Mouse (Mus musculus) heart, embryonic 10.5 days (tissue): ENCODE measurements around the gene Sycp2. TPM values are rescaled to one million over a fixed set of nuclear protein-coding genes. Genes with fewer than 3 reads are reported as not detected.

ENCODE experiments used
- DNase-seq: peaks from one replicate; pipeline ENCODE4 v3.0.0-alpha.2; 2017; ENCODE audit warnings: low spot score
- H3K27ac ChIP-seq: fragments of 300-500 bp; sonication (generic); 2 replicates; pipeline ENCODE4 v1.5.1; 2016; ENCODE audit warnings: mild to moderate bottlenecking
- H3K27me3 ChIP-seq: fragments of 300-500 bp; sonication (generic); 2 replicates; pipeline ENCODE4 v1.6.1; 2016; ENCODE audit warnings: mild to moderate bottlenecking; ENCODE audit not compliant: poor library complexity, insufficient read depth, severe bottlenecking
- H3K36me3 ChIP-seq: fragments of 300-500 bp; sonication (generic); 2 replicates; pipeline ENCODE4 v1.6.1; 2016; ENCODE audit warnings: mild to moderate bottlenecking, moderate library complexity
- H3K4me1 ChIP-seq: fragments of 300-500 bp; sonication (generic); 2 replicates; pipeline ENCODE4 v1.6.1; 2016; ENCODE audit warnings: mild to moderate bottlenecking
- H3K4me3 ChIP-seq: fragments of 300-500 bp; sonication (generic); 2 replicates; pipeline ENCODE4 v1.5.1; 2016; ENCODE audit warnings: mild to moderate bottlenecking, moderate library complexity
- H3K9me3 ChIP-seq: fragments of 300-500 bp; sonication (generic); 2 replicates; pipeline ENCODE4 v1.6.1; 2016; ENCODE audit warnings: mild to moderate bottlenecking, moderate library complexity
- WGBS: fragments of 180-500 bp; shearing (Covaris S2); methylation state at CpG from one replicate; pipeline ENCODE4 v1.1.7; 2016; 5-methylcytosine and 5-hydroxymethylcytosine counted together
- polyA plus RNA-seq: library from polyadenylated mRNA; unstranded; fragments of >200 nt; fragmentation: Nextera tagmentation; extraction: Ambion mirVana; gene quantifications from 2 replicates; pipeline ENCODE4 v1.2.1, GENCODE M21; 2016

Sycp2 gene
- polyA plus RNA-seq, 1 experiment from 2014 or later, result 0.06 TPM

GRCm38 (mm10) chr2:178321271-178321670 is 86.2 kb downstream of the Sycp2 start:
- DNase-seq, result no peak
- Histone ChIP-seq H3K4me3 (no peak overlapping the region), H3K27ac (no peak overlapping the region), H3K36me3 (no peaks in the 10 kb centered on the region), H3K27me3 (peaks cover 14% of the 10 kb centered on the region; the same call in 1 of the 2 replicates), H3K9me3 (no peaks in the 10 kb centered on the region), H3K4me1 (no peaks in the 10 kb centered on the region)
- WGBS, result 63% methylated on average over 10 of the region's 10 CpGs

GRCm38 (mm10) chr2:178319766-178320165 is 87.7 kb downstream of the Sycp2 start:
- H3K9me3 ChIP-seq, result no peaks in the 10 kb centered on the region
- H3K27ac ChIP-seq, result no peak overlapping the region
- no peak for DNase-seq
- no peaks in the 10 kb centered on the region for H3K36me3 ChIP-seq
- 77% methylated on average over 7 of the region's 7 CpGs for WGBS
- no peak overlapping the region for H3K4me3 ChIP-seq
- H3K4me1 ChIP-seq, result no peaks in the 10 kb centered on the region
- peaks cover 14% of the 10 kb centered on the region; the same call in 1 of the 2 replicates for H3K27me3 ChIP-seq

- peak; percentile 64 for DNase-seq
- Histone ChIP-seq H3K27me3 (peaks cover 10% of the 10 kb centered on the region; the same call in 1 of the 2 replicates), H3K4me3 (no peak overlapping the region), H3K9me3 (no peaks in the 10 kb centered on the region), H3K36me3 (no peaks in the 10 kb centered on the region), H3K4me1 (no peaks in the 10 kb centered on the region), H3K27ac (no peak overlapping the region)
- 62% methylated on average over 1 of the region's 1 CpGs for WGBS
These were observed 91.2 kb downstream of the Sycp2 start for GRCm38 (mm10) chr2:178316281-178316680.

GRCm38 (mm10) chr2:178313539-178313938 is 93.9 kb downstream of the Sycp2 start:
- Histone ChIP-seq H3K27me3 (peaks cover 7% of the 10 kb centered on the region; the same call in 1 of the 2 replicates), H3K4me3 (no peak overlapping the region), H3K36me3 (no peaks in the 10 kb centered on the region), H3K4me1 (no peaks in the 10 kb centered on the region), H3K9me3 (no peaks in the 10 kb centered on the region), H3K27ac (no peak overlapping the region)
- no peak for DNase-seq
- WGBS, result 70% methylated on average over 7 of the region's 7 CpGs

- Histone ChIP-seq H3K4me1 (peaks cover 7% of the 10 kb centered on the region; the same call in 1 of the 2 replicates), H3K27me3 (peaks cover 8% of the 10 kb centered on the region; the same call in 1 of the 2 replicates), H3K27ac (no peak overlapping the region), H3K4me3 (no peak overlapping the region), H3K9me3 (no peaks in the 10 kb centered on the region), H3K36me3 (no peaks in the 10 kb centered on the region)
- DNase-seq, result no peak
- WGBS, result 66% methylated on average over 6 of the region's 6 CpGs
These were observed 102.8 kb downstream of the Sycp2 start for GRCm38 (mm10) chr2:178304669-178305068.

GRCm38 (mm10) chr2:178304188-178304529 is 103.3 kb downstream of the Sycp2 start:
- 60% methylated on average over 1 of the region's 1 CpGs for WGBS
- Histone ChIP-seq H3K36me3 (no peaks in the 10 kb centered on the region), H3K4me1 (peaks cover 7% of the 10 kb centered on the region; the same call in 1 of the 2 replicates), H3K27ac (no peak overlapping the region), H3K9me3 (no peaks in the 10 kb centered on the region), H3K27me3 (peaks cover 8% of the 10 kb centered on the region; the same call in 1 of the 2 replicates), H3K4me3 (no peak overlapping the region)
- no peak for DNase-seq

GRCm38 (mm10) chr2:178303453-178304187 is 103.9 kb downstream of the Sycp2 start:
- H3K9me3 ChIP-seq, result no peaks in the 10 kb centered on the region
- no peak overlapping the region for H3K27ac ChIP-seq
- no peak overlapping the region for H3K4me3 ChIP-seq
- DNase-seq, result no peak
- H3K4me1 ChIP-seq, result peaks cover 7% of the 10 kb centered on the region; the same call in 1 of the 2 replicates
- peaks cover 8% of the 10 kb centered on the region; the same call in 1 of the 2 replicates for H3K27me3 ChIP-seq
- 73% methylated on average over 8 of the region's 8 CpGs for WGBS
- H3K36me3 ChIP-seq, result no peaks in the 10 kb centered on the region

Other genes with a start within 250 kb of the Sycp2 start
- gene Ppp1r3d, start 6.8 kb upstream of the Sycp2 start, polyA plus RNA-seq, result 14.6 and 20.4 TPM in 2 replicates
- gene Fam217b, start 6.8 kb upstream of the Sycp2 start, polyA plus RNA-seq, result 6.6 TPM in 2 replicates
- 0.05 and 0.23 TPM in 2 replicates for gene Cdh26, start 22.8 kb upstream of the Sycp2 start, polyA plus RNA-seq